Mouse (Mus musculus) CH12.LX (cell line): ENCODE measurements around the gene Arid1a.

Source experiments
- BHLHE40 ChIP-seq: IDR thresholded peaks from 2 replicates; pipeline ENCODE4 v1.6.1; 2011; ENCODE audit warnings: mild to moderate bottlenecking, low read depth, low read length, improper control_type of control experiment
- CTCF ChIP-seq, 2 experiments: IDR thresholded peaks in 1 of 2; conservative IDR thresholded peaks in 1 of 2; 2 replicates each; pipeline ENCODE4 v1.5.1; 2011 to 2012; ENCODE audit warnings: low read depth in 2 of 2, low read length in 2 of 2, improper control_type of control experiment in 1 of 2, inconsistent platforms in 1 of 2, mild to moderate bottlenecking in 1 of 2, moderate library complexity in 1 of 2
- USF1 ChIP-seq: IDR thresholded peaks from 2 replicates; pipeline ENCODE4 v1.6.1; 2014; ENCODE audit warnings: low read depth, mild to moderate bottlenecking, inconsistent platforms, low read length, improper control_type of control experiment

GRCm38 (mm10) chr4:133676189-133676588 lies 80.4 kb downstream of the Arid1a start:
- TF ChIP-seq BHLHE40: no peak
- TF ChIP-seq USF1: no peak
- no peak for TF ChIP-seq CTCF (conservative IDR thresholded peaks at IDR 0.05 in 1 of 2, IDR thresholded peaks at IDR 0.05 in 1 of 2; ENCODE audit: low read depth in 2 of 2, low read length in 2 of 2)
